Mouse (Mus musculus) kidney, postnatal 10 days (tissue): ENCODE data around the gene Nrxn1.
A peak's percentile ranks its signal among the peaks of the same experiment; 100 is the strongest.

Experiments
- DNase-seq: peaks from one replicate; pipeline ENCODE4 v3.0.0; 2021; ENCODE audit warnings: mixed read lengths

The Nrxn1 gene

GRCm38 (mm10) chr17:91093042-91093080, at the start of gene Nrxn1:
Gene Nrxn1, minus strand, starts transcription at chr17:91093071.
- no peak for DNase-seq

- DNase-seq: no peak
Measured at GRCm38 (mm10) chr17:91136859-91137258, 44.0 kb upstream of the Nrxn1 start.

- no peak for DNase-seq
Measured at GRCm38 (mm10) chr17:91112880-91113628, 20.2 kb upstream of the Nrxn1 start.

- no peak for DNase-seq
Measured at GRCm38 (mm10) chr17:91112085-91112484, 19.2 kb upstream of the Nrxn1 start.

- no peak for DNase-seq
Measured at GRCm38 (mm10) chr17:91093081-91093875, 407 bp upstream of the Nrxn1 start.

GRCm38 (mm10) chr17:91092421-91093041, 340 bp downstream of the Nrxn1 start:
- peak; percentile 76 for DNase-seq

- DNase-seq: no peak
Measured at GRCm38 (mm10) chr17:91090631-91091030, 2.2 kb downstream of the Nrxn1 start.

- no peak for DNase-seq
Measured at GRCm38 (mm10) chr17:91088991-91089390, 3.9 kb downstream of the Nrxn1 start.

- no peak for DNase-seq
Measured at GRCm38 (mm10) chr17:91088037-91088715, 4.7 kb downstream of the Nrxn1 start.

- no peak for DNase-seq
Measured at GRCm38 (mm10) chr17:91086412-91086811, 6.5 kb downstream of the Nrxn1 start.

- DNase-seq: no peak
Measured at GRCm38 (mm10) chr17:91085416-91085815, 7.5 kb downstream of the Nrxn1 start.

GRCm38 (mm10) chr17:91079096-91079495, 13.8 kb downstream of the Nrxn1 start:
- DNase-seq: no peak

- no peak for DNase-seq
Measured at GRCm38 (mm10) chr17:91074780-91075179, 18.1 kb downstream of the Nrxn1 start.

- no peak for DNase-seq
Measured at GRCm38 (mm10) chr17:91033466-91033865, 59.4 kb downstream of the Nrxn1 start.

- no peak for DNase-seq
Measured at GRCm38 (mm10) chr17:91025061-91025623, 67.7 kb downstream of the Nrxn1 start.

- no peak for DNase-seq
Measured at GRCm38 (mm10) chr17:91007385-91008089, 85.3 kb downstream of the Nrxn1 start.

GRCm38 (mm10) chr17:91000389-91000788, 92.5 kb downstream of the Nrxn1 start:
- DNase-seq: no peak

GRCm38 (mm10) chr17:90999667-91000154, 93.2 kb downstream of the Nrxn1 start:
- no peak for DNase-seq

- DNase-seq: no peak
Measured at GRCm38 (mm10) chr17:90997714-90998113, 95.2 kb downstream of the Nrxn1 start.

GRCm38 (mm10) chr17:90995436-90995835, 97.4 kb downstream of the Nrxn1 start:
- no peak for DNase-seq

GRCm38 (mm10) chr17:90994247-90994646, 98.6 kb downstream of the Nrxn1 start:
- DNase-seq: no peak

- DNase-seq: no peak
Measured at GRCm38 (mm10) chr17:90990747-90991146, 102.1 kb downstream of the Nrxn1 start.
